Mouse (Mus musculus): ENCODE measurements at regions not wholly inside any gene's neighbourhood (a gene's known extent, or its start where the extent isn't known, plus 50 kb on each side); places are given as distances from the start of the nearest gene placed in this dataset.

GRCm38 (mm10) chr16:31508981-31509380, 86.9 kb downstream of the Bdh1 start:
- H3K4me3 ChIP-seq (ENCODE audit: low read depth, low read length): no peak overlapping the region
- under 1% methylated on average over 18 of the region's 18 CpGs for WGBS

GRCm38 (mm10) chr16:31510097-31510496, 88.0 kb downstream of the Bdh1 start:
- H3K36me3 ChIP-seq (ENCODE audit: control insufficient read depth, insufficient read depth, low read length): no peaks in the 10 kb centered on the region
- ATAC-seq (replicated peaks; ENCODE audit: low FRiP score) (no peak), DNase-seq (ENCODE audit: low spot score) (no peak)
- H3K9ac ChIP-seq (ENCODE audit: low read length): no peak overlapping the region
- H3K9me3 ChIP-seq (ENCODE audit: control insufficient read depth, low read length): no peaks in the 10 kb centered on the region
- no peaks in the 10 kb centered on the region for H3K27me3 ChIP-seq (ENCODE audit: control insufficient read depth, insufficient read depth, low read length)
- H3K27ac ChIP-seq (ENCODE audit: low read depth, low read length): no peak overlapping the region
- H3K4me1 ChIP-seq (replicated peaks; ENCODE audit: control insufficient read depth, insufficient read depth, low read length): peaks cover 4% of the 10 kb centered on the region; the same call in 1 of the 2 replicates
- no peak overlapping the region for H3K4me2 ChIP-seq (ENCODE audit: low read depth, low read length, severe bottlenecking)
- WGBS: 73% methylated on average over 8 of the region's 8 CpGs
- H3K4me3 ChIP-seq (ENCODE audit: low read depth, low read length): no peak overlapping the region

More at GRCm38 (mm10) chr16:31508981-31509380, 86.9 kb downstream of the Bdh1 start:
- ATAC-seq (replicated peaks; ENCODE audit: low FRiP score) (peak; percentile 87), DNase-seq (ENCODE audit: low spot score) (peak; percentile 93)
- H3K9ac ChIP-seq (ENCODE audit: low read length): peak overlapping the region; percentile 49
- peaks cover 4% of the 10 kb centered on the region; the same call in 1 of the 2 replicates for H3K4me1 ChIP-seq (replicated peaks; ENCODE audit: control insufficient read depth, insufficient read depth, low read length)
- H3K27ac ChIP-seq (ENCODE audit: low read depth, low read length): peak overlapping the region; percentile 25; the same call in 1 of the 2 replicates
- H3K36me3 ChIP-seq (ENCODE audit: control insufficient read depth, insufficient read depth, low read length): no peaks in the 10 kb centered on the region
- no peaks in the 10 kb centered on the region for H3K27me3 ChIP-seq (ENCODE audit: control insufficient read depth, insufficient read depth, low read length)
- H3K9me3 ChIP-seq (ENCODE audit: control insufficient read depth, low read length): no peaks in the 10 kb centered on the region
- peak overlapping the region; percentile 42 for H3K4me2 ChIP-seq (ENCODE audit: low read depth, low read length, severe bottlenecking)

- no peaks in the 10 kb centered on the region for H3K36me3 ChIP-seq (ENCODE audit: control insufficient read depth, insufficient read depth, low read length)
- H3K4me2 ChIP-seq (ENCODE audit: low read depth, low read length, severe bottlenecking): no peak overlapping the region
- H3K9ac ChIP-seq (ENCODE audit: low read length): no peak overlapping the region
- H3K9me3 ChIP-seq (ENCODE audit: control insufficient read depth, low read length): no peaks in the 10 kb centered on the region
- no peak overlapping the region for H3K27ac ChIP-seq (ENCODE audit: low read depth, low read length)
- no peaks in the 10 kb centered on the region for H3K27me3 ChIP-seq (ENCODE audit: control insufficient read depth, insufficient read depth, low read length)
- 97% methylated on average over 3 of the region's 3 CpGs for WGBS
- no peak for DNase-seq (ENCODE audit: low spot score)
- H3K4me1 ChIP-seq (replicated peaks; ENCODE audit: control insufficient read depth, insufficient read depth, low read length): no peaks in the 10 kb centered on the region
- ATAC-seq (replicated peaks; ENCODE audit: low FRiP score): no peak
- no peak overlapping the region for H3K4me3 ChIP-seq (ENCODE audit: low read depth, low read length)
Measured at GRCm38 (mm10) chr16:31518816-31519215, 96.7 kb downstream of the Bdh1 start.

- WGBS: 71% methylated on average over 9 of the region's 9 CpGs
- ATAC-seq (replicated peaks; ENCODE audit: low FRiP score) (no peak), DNase-seq (ENCODE audit: low spot score) (no peak)
- no peak overlapping the region for H3K4me3 ChIP-seq (ENCODE audit: low read depth, low read length)
- no peaks in the 10 kb centered on the region for H3K36me3 ChIP-seq (ENCODE audit: control insufficient read depth, insufficient read depth, low read length)
- H3K27ac ChIP-seq (ENCODE audit: low read depth, low read length): no peak overlapping the region
- no peaks in the 10 kb centered on the region for H3K9me3 ChIP-seq (ENCODE audit: control insufficient read depth, low read length)
- H3K4me1 ChIP-seq (replicated peaks; ENCODE audit: control insufficient read depth, insufficient read depth, low read length): no peaks in the 10 kb centered on the region
- no peak overlapping the region for H3K4me2 ChIP-seq (ENCODE audit: low read depth, low read length, severe bottlenecking)
- H3K27me3 ChIP-seq (ENCODE audit: control insufficient read depth, insufficient read depth, low read length): no peaks in the 10 kb centered on the region
- H3K9ac ChIP-seq (ENCODE audit: low read length): no peak overlapping the region
Measured at GRCm38 (mm10) chr16:31520081-31520480, 98.0 kb downstream of the Bdh1 start.

DNA sequence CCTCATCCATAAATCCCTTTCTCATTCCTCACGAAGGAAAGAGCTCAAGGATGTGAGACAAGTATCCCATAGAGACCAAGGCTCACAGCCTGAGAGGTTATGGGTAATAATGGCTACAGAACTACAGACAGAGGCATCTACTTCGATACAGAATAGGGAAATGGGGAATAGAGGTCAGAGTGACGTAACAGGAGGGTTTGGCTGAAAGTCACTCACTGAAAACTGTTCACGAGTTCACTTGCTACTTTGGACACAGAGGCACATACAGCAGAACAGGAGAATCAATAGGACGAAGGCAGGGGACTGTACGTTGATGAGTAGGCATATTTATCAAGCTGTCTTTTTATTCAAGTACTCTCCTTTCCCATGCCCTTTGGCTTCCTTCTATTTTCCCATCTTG, 99.7 kb downstream of the Bdh1 start:
- Histone ChIP-seq H3K27ac (ENCODE audit: low read depth, low read length) (no peak overlapping the region), H3K27me3 (ENCODE audit: control insufficient read depth, insufficient read depth, low read length) (no peaks in the 10 kb centered on the region), H3K36me3 (ENCODE audit: control insufficient read depth, insufficient read depth, low read length) (no peaks in the 10 kb centered on the region), H3K4me1 (replicated peaks; ENCODE audit: control insufficient read depth, insufficient read depth, low read length) (no peaks in the 10 kb centered on the region), H3K4me3 (ENCODE audit: low read depth, low read length) (no peak overlapping the region), H3K4me2 (ENCODE audit: low read depth, low read length, severe bottlenecking) (no peak overlapping the region), H3K9ac (ENCODE audit: low read length) (no peak overlapping the region), H3K9me3 (ENCODE audit: control insufficient read depth, low read length) (no peaks in the 10 kb centered on the region)
- WGBS: 82% methylated on average over 6 of the region's 6 CpGs
- DNase-seq (ENCODE audit: low spot score): no peak
- ATAC-seq (replicated peaks; ENCODE audit: low FRiP score): no peak

- DNase-seq (ENCODE audit: low spot score): no peak
Measured at GRCm38 (mm10) chr16:31526711-31527344, 104.7 kb downstream of the Bdh1 start.

GRCm38 (mm10) chr16:31528596-31529283, 106.7 kb downstream of the Bdh1 start:
- no peaks in the 10 kb centered on the region for H3K9me3 ChIP-seq (ENCODE audit: control insufficient read depth, low read length)
- H3K4me2 ChIP-seq (ENCODE audit: low read depth, low read length, severe bottlenecking): no peak overlapping the region
- 59% methylated on average over 11 of the region's 11 CpGs for WGBS
- ATAC-seq (replicated peaks; ENCODE audit: low FRiP score) (no peak), DNase-seq (ENCODE audit: low spot score) (no peak)
- no peaks in the 10 kb centered on the region for H3K36me3 ChIP-seq (ENCODE audit: control insufficient read depth, insufficient read depth, low read length)
- no peak overlapping the region for H3K27ac ChIP-seq (ENCODE audit: low read depth, low read length)
- H3K4me1 ChIP-seq (replicated peaks; ENCODE audit: control insufficient read depth, insufficient read depth, low read length): no peaks in the 10 kb centered on the region; the same call in 1 of the 2 replicates
- H3K27me3 ChIP-seq (ENCODE audit: control insufficient read depth, insufficient read depth, low read length): no peaks in the 10 kb centered on the region
- no peak overlapping the region for H3K9ac ChIP-seq (ENCODE audit: low read length)
- no peak overlapping the region for H3K4me3 ChIP-seq (ENCODE audit: low read depth, low read length)

More at GRCm38 (mm10) chr16:31526711-31527344, 104.7 kb downstream of the Bdh1 start:
- 83% methylated on average over 10 of the region's 10 CpGs for WGBS
- H3K9ac ChIP-seq (ENCODE audit: low read length): no peak overlapping the region
- H3K27ac ChIP-seq (ENCODE audit: low read depth, low read length): no peak overlapping the region
- no peak overlapping the region for H3K4me3 ChIP-seq (ENCODE audit: low read depth, low read length)
- no peak overlapping the region for H3K4me2 ChIP-seq (ENCODE audit: low read depth, low read length, severe bottlenecking)
- no peaks in the 10 kb centered on the region for H3K4me1 ChIP-seq (replicated peaks; ENCODE audit: control insufficient read depth, insufficient read depth, low read length)
- no peaks in the 10 kb centered on the region for H3K9me3 ChIP-seq (ENCODE audit: control insufficient read depth, low read length)
- H3K36me3 ChIP-seq (ENCODE audit: control insufficient read depth, insufficient read depth, low read length): no peaks in the 10 kb centered on the region
- no peaks in the 10 kb centered on the region for H3K27me3 ChIP-seq (ENCODE audit: control insufficient read depth, insufficient read depth, low read length)
- no peak for ATAC-seq (replicated peaks; ENCODE audit: low FRiP score)

DNA sequence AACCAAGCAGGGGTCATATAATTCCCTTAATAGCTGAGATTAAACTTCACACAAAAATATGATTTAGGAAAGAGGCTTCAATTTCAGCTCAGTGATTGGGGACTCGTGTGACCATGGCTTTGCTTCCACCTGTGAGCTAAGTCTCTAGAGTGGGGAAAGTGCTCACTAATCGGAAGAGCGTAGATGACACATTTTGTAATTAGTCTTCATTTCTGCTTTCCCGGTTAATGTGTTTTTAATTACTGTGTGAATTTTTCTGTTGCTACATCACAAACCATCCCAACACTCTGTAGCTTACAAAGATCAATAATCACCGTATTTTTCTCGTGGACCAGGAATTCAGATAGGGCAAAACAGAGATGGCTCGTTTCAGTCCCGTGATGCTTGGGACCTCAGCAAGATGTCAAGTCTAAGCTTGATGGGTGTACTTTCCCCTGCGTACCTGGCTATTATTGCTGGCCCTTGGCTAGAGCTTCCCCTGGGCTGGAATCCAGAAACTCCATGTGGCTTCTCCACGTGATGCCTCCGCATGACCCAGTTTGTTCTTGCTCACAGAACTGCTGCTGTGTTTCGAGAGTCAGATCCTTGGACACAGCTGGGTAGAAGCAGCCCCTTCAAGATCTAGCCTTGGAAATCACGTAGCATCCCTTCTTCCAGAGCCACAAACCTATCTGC, 107.3 kb downstream of the Bdh1 start:
- no peak overlapping the region for H3K9ac ChIP-seq (ENCODE audit: low read length)
- no peaks in the 10 kb centered on the region for H3K36me3 ChIP-seq (ENCODE audit: control insufficient read depth, insufficient read depth, low read length)
- no peak overlapping the region for H3K4me2 ChIP-seq (ENCODE audit: low read depth, low read length, severe bottlenecking)
- no peaks in the 10 kb centered on the region for H3K27me3 ChIP-seq (ENCODE audit: control insufficient read depth, insufficient read depth, low read length)
- no peaks in the 10 kb centered on the region for H3K9me3 ChIP-seq (ENCODE audit: control insufficient read depth, low read length)
- 89% methylated on average over 13 of the region's 13 CpGs for WGBS
- no peak overlapping the region for H3K27ac ChIP-seq (ENCODE audit: low read depth, low read length)
- H3K4me3 ChIP-seq (ENCODE audit: low read depth, low read length): no peak overlapping the region
- ATAC-seq (replicated peaks; ENCODE audit: low FRiP score) (no peak), DNase-seq (ENCODE audit: low spot score) (no peak)
- no peaks in the 10 kb centered on the region; the same call in 1 of the 2 replicates for H3K4me1 ChIP-seq (replicated peaks; ENCODE audit: control insufficient read depth, insufficient read depth, low read length)
